Mouse (Mus musculus): ENCODE measurements at regions not wholly inside any gene's neighbourhood (a gene's known extent, or its start where the extent isn't known, plus 50 kb on each side); places are given as distances from the start of the nearest gene placed in this dataset.

- Histone ChIP-seq H3K4me2 (ENCODE audit: low read depth, low read length) (no peak overlapping the region), H3K4me3 (ENCODE audit: low read length) (no peak overlapping the region), H3K36me3 (ENCODE audit: control insufficient read depth, insufficient read depth, low read length) (no peaks in the 10 kb centered on the region), H3K4me1 (ENCODE audit: control insufficient read depth, insufficient read depth, low read length) (no peaks in the 10 kb centered on the region), H3K27me3 (replicated peaks; ENCODE audit: control insufficient read depth, insufficient read depth, low read length) (no peaks in the 10 kb centered on the region), H3K27ac (ENCODE audit: low read length) (no peak overlapping the region), H3K9me3 (ENCODE audit: control insufficient read depth, low read length) (no peaks in the 10 kb centered on the region), H3K9ac (ENCODE audit: low read depth, low read length) (no peak overlapping the region)
- under 1% methylated on average over 6 of the region's 6 CpGs for WGBS
- no peak for ATAC-seq
Measured at GRCm38 (mm10) chr7:113131945-113132538, 75.2 kb upstream of the Arntl start.

GRCm38 (mm10) chr7:113133891-113134290 is 73.4 kb upstream of the Arntl start:
- Histone ChIP-seq H3K9me3 (ENCODE audit: control insufficient read depth, low read length) (no peaks in the 10 kb centered on the region), H3K4me1 (ENCODE audit: control insufficient read depth, insufficient read depth, low read length) (no peaks in the 10 kb centered on the region), H3K27me3 (replicated peaks; ENCODE audit: control insufficient read depth, insufficient read depth, low read length) (no peaks in the 10 kb centered on the region), H3K9ac (ENCODE audit: low read depth, low read length) (no peak overlapping the region), H3K4me3 (ENCODE audit: low read length) (no peak overlapping the region), H3K36me3 (ENCODE audit: control insufficient read depth, insufficient read depth, low read length) (no peaks in the 10 kb centered on the region), H3K4me2 (ENCODE audit: low read depth, low read length) (no peak overlapping the region), H3K27ac (ENCODE audit: low read length) (no peak overlapping the region)
- ATAC-seq, result no peak
- 81% methylated on average over 5 of the region's 5 CpGs for WGBS

- H3K4me1 ChIP-seq (ENCODE audit: control insufficient read depth, insufficient read depth, low read length), result 0 out of 2 replicates have a peak, but pooled peaks cover 4% of the 10 kb centered on the region
- H3K36me3 ChIP-seq (ENCODE audit: control insufficient read depth, insufficient read depth, low read length), result no peaks in the 10 kb centered on the region
- H3K4me3 ChIP-seq (ENCODE audit: low read length), result no peak overlapping the region
- 75% methylated on average over 10 of the region's 10 CpGs for WGBS
- H3K27me3 ChIP-seq (replicated peaks; ENCODE audit: control insufficient read depth, insufficient read depth, low read length), result 0 out of 2 replicates have a peak, but pooled peaks cover 2% of the 10 kb centered on the region
- H3K9me3 ChIP-seq (ENCODE audit: control insufficient read depth, low read length), result no peaks in the 10 kb centered on the region
- no peak overlapping the region for H3K4me2 ChIP-seq (ENCODE audit: low read depth, low read length)
- no peak overlapping the region for H3K27ac ChIP-seq (ENCODE audit: low read length)
- H3K9ac ChIP-seq (ENCODE audit: low read depth, low read length), result no peak overlapping the region
- ATAC-seq, result no peak
Measured at GRCm38 (mm10) chr7:113140011-113140438, 67.2 kb upstream of the Arntl start.

- ATAC-seq, result no peak
- 0 out of 2 replicates have a peak, but pooled peaks cover 4% of the 10 kb centered on the region for H3K4me1 ChIP-seq (ENCODE audit: control insufficient read depth, insufficient read depth, low read length)
- no peaks in the 10 kb centered on the region for H3K36me3 ChIP-seq (ENCODE audit: control insufficient read depth, insufficient read depth, low read length)
- no peak overlapping the region for H3K4me2 ChIP-seq (ENCODE audit: low read depth, low read length)
- WGBS, result 51% methylated on average over 10 of the region's 10 CpGs
- 0 out of 2 replicates have a peak, but pooled peaks cover 2% of the 10 kb centered on the region for H3K27me3 ChIP-seq (replicated peaks; ENCODE audit: control insufficient read depth, insufficient read depth, low read length)
- H3K4me3 ChIP-seq (ENCODE audit: low read length), result no peak overlapping the region
- no peak overlapping the region for H3K27ac ChIP-seq (ENCODE audit: low read length)
- no peak overlapping the region for H3K9ac ChIP-seq (ENCODE audit: low read depth, low read length)
- no peaks in the 10 kb centered on the region for H3K9me3 ChIP-seq (ENCODE audit: control insufficient read depth, low read length)
Measured at GRCm38 (mm10) chr7:113141846-113142683, 65.2 kb upstream of the Arntl start.

- H3K27me3 ChIP-seq (replicated peaks; ENCODE audit: control insufficient read depth, insufficient read depth, low read length), result 0 out of 2 replicates have a peak, but pooled peaks cover 2% of the 10 kb centered on the region
- H3K4me1 ChIP-seq (ENCODE audit: control insufficient read depth, insufficient read depth, low read length), result 0 out of 2 replicates have a peak, but pooled peaks cover 4% of the 10 kb centered on the region
- no peak for ATAC-seq
- no peaks in the 10 kb centered on the region for H3K9me3 ChIP-seq (ENCODE audit: control insufficient read depth, low read length)
- no peak overlapping the region for H3K9ac ChIP-seq (ENCODE audit: low read depth, low read length)
- no peak overlapping the region for H3K27ac ChIP-seq (ENCODE audit: low read length)
- 9% methylated on average over 7 of the region's 7 CpGs for WGBS
- no peaks in the 10 kb centered on the region for H3K36me3 ChIP-seq (ENCODE audit: control insufficient read depth, insufficient read depth, low read length)
- no peak overlapping the region for H3K4me3 ChIP-seq (ENCODE audit: low read length)
- no peak overlapping the region for H3K4me2 ChIP-seq (ENCODE audit: low read depth, low read length)
Measured at GRCm38 (mm10) chr7:113143552-113143951, 63.7 kb upstream of the Arntl start.

- Histone ChIP-seq H3K27me3 (replicated peaks; ENCODE audit: control insufficient read depth, insufficient read depth, low read length) (0 out of 2 replicates have a peak, but pooled peaks cover 2% of the 10 kb centered on the region), H3K27ac (ENCODE audit: low read length) (no peak overlapping the region)
- 71% methylated on average over 8 of the region's 8 CpGs for WGBS
Measured at GRCm38 (mm10) chr7:113145046-113145445, 62.2 kb upstream of the Arntl start.

GRCm38 (mm10) chr7:113146108-113146507 is 61.2 kb upstream of the Arntl start:
- no peak overlapping the region for H3K27ac ChIP-seq (ENCODE audit: low read length)
- no peak for ATAC-seq
- H3K4me3 ChIP-seq (ENCODE audit: low read length), result no peak overlapping the region
- 0 out of 2 replicates have a peak, but pooled peaks cover 4% of the 10 kb centered on the region for H3K4me1 ChIP-seq (ENCODE audit: control insufficient read depth, insufficient read depth, low read length)
- H3K27me3 ChIP-seq (replicated peaks; ENCODE audit: control insufficient read depth, insufficient read depth, low read length), result 0 out of 2 replicates have a peak, but pooled peaks cover 2% of the 10 kb centered on the region
- 73% methylated on average over 2 of the region's 2 CpGs for WGBS
- no peaks in the 10 kb centered on the region for H3K9me3 ChIP-seq (ENCODE audit: control insufficient read depth, low read length)
- H3K4me2 ChIP-seq (ENCODE audit: low read depth, low read length), result no peak overlapping the region
- H3K36me3 ChIP-seq (ENCODE audit: control insufficient read depth, insufficient read depth, low read length), result no peaks in the 10 kb centered on the region
- H3K9ac ChIP-seq (ENCODE audit: low read depth, low read length), result no peak overlapping the region

More at GRCm38 (mm10) chr7:113145046-113145445, 62.2 kb upstream of the Arntl start:
- Histone ChIP-seq H3K4me2 (ENCODE audit: low read depth, low read length) (no peak overlapping the region), H3K4me1 (ENCODE audit: control insufficient read depth, insufficient read depth, low read length) (0 out of 2 replicates have a peak, but pooled peaks cover 4% of the 10 kb centered on the region), H3K9me3 (ENCODE audit: control insufficient read depth, low read length) (no peaks in the 10 kb centered on the region), H3K9ac (ENCODE audit: low read depth, low read length) (no peak overlapping the region), H3K4me3 (ENCODE audit: low read length) (no peak overlapping the region), H3K36me3 (ENCODE audit: control insufficient read depth, insufficient read depth, low read length) (no peaks in the 10 kb centered on the region)
- ATAC-seq, result no peak

GRCm38 (mm10) chr7:113146526-113146925 is 60.7 kb upstream of the Arntl start:
- no peak overlapping the region for H3K4me2 ChIP-seq (ENCODE audit: low read depth, low read length)
- WGBS, result 88% methylated on average over 9 of the region's 9 CpGs
- 0 out of 2 replicates have a peak, but pooled peaks cover 6% of the 10 kb centered on the region for H3K4me1 ChIP-seq (ENCODE audit: control insufficient read depth, insufficient read depth, low read length)
- no peaks in the 10 kb centered on the region for H3K9me3 ChIP-seq (ENCODE audit: control insufficient read depth, low read length)
- H3K9ac ChIP-seq (ENCODE audit: low read depth, low read length), result no peak overlapping the region
- no peak for ATAC-seq
- no peak overlapping the region for H3K4me3 ChIP-seq (ENCODE audit: low read length)
- 0 out of 2 replicates have a peak, but pooled peaks cover 2% of the 10 kb centered on the region for H3K27me3 ChIP-seq (replicated peaks; ENCODE audit: control insufficient read depth, insufficient read depth, low read length)
- H3K27ac ChIP-seq (ENCODE audit: low read length), result no peak overlapping the region
- H3K36me3 ChIP-seq (ENCODE audit: control insufficient read depth, insufficient read depth, low read length), result no peaks in the 10 kb centered on the region
